Mouse (Mus musculus): ENCODE measurements around the gene Olfr166.
"Not testable (repeated sequence)": the region's sequence is repeated elsewhere in the genome, so short reads cannot be mapped to it uniquely, and the experiment has no call there.

The Olfr166 gene

GRCm38 (mm10) chr16:19483394-19483793 is at the start of gene Olfr166:
Olfr166 (plus strand) TSS chr16:19483694.
- no peak for DNase-seq

- not testable (repeated sequence) for DNase-seq
Measured at GRCm38 (mm10) chr16:19458741-19459140, 24.8 kb upstream of the Olfr166 start.

GRCm38 (mm10) chr16:19464365-19464764 is 19.1 kb upstream of the Olfr166 start:
- DNase-seq: no peak

GRCm38 (mm10) chr16:19522166-19522565 is 38.7 kb downstream of the Olfr166 start, which contains the start of gene Olfr167:
Olfr167 (minus strand) TSS chr16:19522266.
- DNase-seq: no peak

GRCm38 (mm10) chr16:19535455-19535854 is 52.0 kb downstream of the Olfr166 start, which contains the start of gene Olfr168:
Olfr168 (minus strand) TSS chr16:19535555.
- no peak for DNase-seq
